Mouse (Mus musculus): ENCODE data around the gene Zfp870. TPM values are rescaled to one million over a fixed set of nuclear protein-coding genes. Genes with fewer than 3 reads are reported as not detected.
A peak's percentile ranks its signal among the peaks of the same experiment; 100 is the strongest.

The Zfp870 gene
- 1.3 TPM in 1 of 2 replicates, not detected in the other for total RNA-seq (2015; ENCODE audit: low replicate concordance)
- total RNA-seq (2017; ENCODE audit: low replicate concordance): 0.17 and 1.1 TPM in 2 replicates

DNA sequence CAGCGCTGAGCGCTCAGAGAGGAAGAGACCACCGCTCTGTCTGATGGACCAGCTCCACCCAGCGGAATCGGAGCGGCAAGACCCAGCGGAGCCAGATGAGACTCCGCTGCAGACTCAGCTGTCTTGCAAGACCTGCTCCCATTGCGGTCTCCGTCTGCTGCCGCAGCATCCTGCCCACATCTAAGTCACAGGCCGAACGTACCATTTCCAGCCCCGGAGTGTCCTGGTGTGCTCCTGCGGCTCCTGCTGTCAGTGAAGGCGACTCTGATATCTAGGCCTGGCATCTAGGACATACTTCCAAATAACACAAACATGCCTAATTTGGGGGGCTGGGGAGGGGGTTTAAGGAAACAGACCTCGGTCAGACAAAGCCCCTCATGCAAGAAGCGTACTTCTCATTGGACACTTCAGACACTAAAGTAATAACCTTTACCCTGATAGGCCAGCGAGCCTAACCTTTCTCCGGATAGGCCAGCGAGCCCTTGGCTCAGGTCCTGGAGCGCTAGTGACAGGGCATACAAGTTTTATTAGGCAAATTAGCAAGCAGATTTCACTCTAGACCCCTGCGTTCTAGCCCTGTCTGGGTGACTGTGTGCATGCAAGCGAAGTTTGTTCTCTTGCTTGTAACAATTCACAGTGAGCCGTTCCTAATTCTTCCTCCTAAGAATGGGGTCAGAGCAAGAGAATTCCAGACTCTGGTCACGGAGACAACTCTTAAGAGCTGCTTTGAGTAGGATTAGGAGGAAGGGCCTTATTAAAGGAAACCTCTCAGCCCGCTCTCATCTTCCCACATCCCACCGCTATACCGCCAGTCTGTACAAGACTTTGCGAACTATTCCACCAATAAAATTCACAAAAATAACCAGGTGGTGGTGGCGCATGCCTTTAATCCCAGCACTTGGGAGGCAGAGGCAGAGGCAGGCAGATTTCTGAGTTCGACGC, at the start of gene Zfp870:
Gene Zfp870, minus strand, starts transcription at position 404 of the 942 bp plus-strand sequence.
- ATAC-seq (replicated peaks; ENCODE audit: low FRiP score, poor library complexity, severe bottlenecking): peak; percentile 93

DNA sequence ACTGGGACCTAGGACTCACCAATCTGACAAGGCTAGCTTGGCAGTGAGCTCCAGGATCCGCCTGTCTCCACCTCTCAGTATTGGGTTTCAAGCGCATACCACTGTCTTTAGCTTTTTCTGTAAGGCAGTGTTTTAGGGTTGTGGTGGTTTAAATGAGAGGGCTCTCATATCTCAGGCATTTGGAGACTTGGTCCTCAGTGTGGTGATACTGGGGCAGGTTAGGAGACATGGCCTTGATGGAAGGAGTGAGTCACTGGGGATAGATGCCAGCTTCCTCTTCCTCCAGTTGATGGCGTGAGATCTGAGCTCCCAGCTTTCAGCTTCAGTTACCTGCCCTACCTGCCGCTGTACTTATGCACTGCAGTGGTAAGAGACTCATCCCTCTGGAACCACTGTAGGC, 48.4 kb upstream of the Zfp870 start:
- ATAC-seq (replicated peaks; ENCODE audit: low FRiP score, poor library complexity, severe bottlenecking): no peak

DNA sequence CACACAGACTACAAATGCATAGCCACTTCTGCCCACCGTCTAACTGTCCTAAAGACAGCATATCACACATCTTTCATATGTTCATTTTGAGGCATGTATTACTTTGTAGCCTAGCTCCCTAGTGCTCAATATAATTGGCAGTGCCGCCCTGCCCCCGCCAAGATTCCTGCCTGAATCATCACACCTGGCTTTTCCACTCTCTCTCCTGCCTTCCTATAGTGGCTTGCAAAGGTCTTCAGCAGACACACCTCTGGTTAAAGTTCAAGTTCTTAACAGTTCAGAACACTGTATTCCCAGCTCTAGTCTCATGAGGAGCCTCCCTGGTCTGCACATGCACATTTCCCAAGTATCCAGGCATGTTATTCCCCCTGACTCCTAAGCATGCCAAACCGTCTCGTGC, 36.4 kb upstream of the Zfp870 start:
- ATAC-seq (replicated peaks; ENCODE audit: low FRiP score, poor library complexity, severe bottlenecking): no peak

DNA sequence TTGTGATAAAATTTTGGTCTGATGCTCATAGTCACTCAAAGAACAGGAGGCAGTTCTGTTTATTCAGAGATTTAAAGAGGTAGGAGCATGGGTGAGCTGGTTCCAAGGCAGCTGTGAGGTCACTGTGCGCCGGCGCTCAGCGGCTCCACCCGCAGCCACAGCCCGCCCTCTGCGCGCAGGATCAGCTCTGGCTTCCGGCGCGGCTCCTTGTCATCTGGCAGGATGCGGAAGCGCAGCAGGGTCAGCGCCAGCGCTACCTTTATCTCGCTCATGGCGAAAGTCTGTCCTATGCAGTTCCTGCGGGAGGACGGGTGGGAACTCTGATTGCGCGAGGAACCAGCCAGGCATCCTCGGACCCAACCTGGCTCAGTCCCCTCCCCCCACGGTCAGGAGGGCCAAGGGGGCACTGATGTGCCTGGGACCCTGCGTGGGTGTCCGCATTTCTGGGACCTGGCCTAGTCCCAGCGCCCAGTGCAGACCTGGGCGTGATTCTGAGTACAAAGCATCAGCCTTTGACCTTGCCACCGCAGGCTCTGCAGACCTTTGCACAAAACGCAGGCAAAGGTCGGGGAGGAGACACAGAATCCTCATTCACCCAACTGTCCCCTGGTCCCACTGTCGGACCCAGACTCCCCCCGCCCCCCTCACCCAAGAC, 33.3 kb upstream of the Zfp870 start:
- no peak for ATAC-seq (replicated peaks; ENCODE audit: low FRiP score, poor library complexity, severe bottlenecking)

DNA sequence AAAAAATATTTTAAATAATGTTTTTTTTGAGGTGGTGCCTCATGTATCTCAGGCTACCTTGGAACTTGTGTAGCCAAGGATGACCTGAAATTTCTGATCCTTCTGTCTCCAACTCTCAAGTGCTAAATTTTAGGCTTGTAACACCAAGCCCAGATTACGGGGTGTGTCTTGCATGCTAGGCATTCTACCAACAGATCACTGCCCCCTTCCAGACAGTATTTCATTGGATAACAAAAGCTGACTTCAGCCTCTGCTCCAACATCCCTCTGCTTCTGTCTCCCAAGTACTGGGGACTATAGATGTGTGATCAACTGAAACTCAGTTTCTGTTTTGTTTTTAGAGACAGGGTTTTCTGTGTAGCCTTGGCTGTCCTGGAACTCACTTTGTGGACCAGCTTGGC, 32.2 kb upstream of the Zfp870 start:
- no peak for ATAC-seq (replicated peaks; ENCODE audit: low FRiP score, poor library complexity, severe bottlenecking)

DNA sequence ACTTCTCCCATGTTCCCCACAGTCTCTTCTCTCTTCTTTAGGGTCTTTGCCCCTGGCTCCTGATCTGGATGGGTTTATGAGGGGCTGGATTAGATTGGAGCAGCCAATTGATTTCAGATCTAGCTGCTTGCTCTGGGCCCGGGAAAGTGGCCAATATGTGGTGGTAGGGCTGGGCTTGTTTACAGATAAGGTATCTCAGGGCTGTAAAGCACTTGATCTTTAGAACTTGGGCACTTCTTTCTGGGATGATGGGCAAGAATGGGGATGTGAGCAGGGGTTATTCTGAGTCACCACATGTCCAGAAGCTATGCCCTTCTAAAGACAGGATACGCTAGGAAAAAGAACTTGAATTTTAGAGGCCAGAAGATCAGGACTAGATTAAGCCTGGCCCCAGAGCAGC, 27.7 kb upstream of the Zfp870 start:
- no peak for ATAC-seq (replicated peaks; ENCODE audit: low FRiP score, poor library complexity, severe bottlenecking)

DNA sequence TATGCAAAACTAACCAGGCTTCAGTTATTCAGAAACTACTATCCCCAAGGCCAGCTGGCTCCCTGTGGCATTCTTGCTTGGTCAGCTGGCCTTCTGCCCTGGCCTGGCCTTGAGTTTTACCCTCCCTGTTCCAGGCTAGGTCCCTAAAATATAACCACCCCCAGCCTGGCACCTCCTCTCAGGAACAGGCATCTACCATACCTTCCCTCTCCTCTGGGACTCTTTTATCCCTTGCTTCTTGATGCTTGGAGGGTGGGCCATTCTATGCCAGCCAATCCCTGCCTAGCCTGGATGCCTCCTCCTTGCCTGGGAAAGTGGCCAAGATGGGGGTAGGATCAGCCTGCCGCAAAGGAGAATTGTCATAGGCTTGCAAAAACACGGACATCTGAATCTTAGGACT, 25.7 kb upstream of the Zfp870 start, which contains the start of gene Cyp4f14:
Gene Cyp4f14, minus strand, starts transcription at position 212 of the 400 bp plus-strand sequence.
- ATAC-seq (replicated peaks; ENCODE audit: low FRiP score, poor library complexity, severe bottlenecking): no peak

DNA sequence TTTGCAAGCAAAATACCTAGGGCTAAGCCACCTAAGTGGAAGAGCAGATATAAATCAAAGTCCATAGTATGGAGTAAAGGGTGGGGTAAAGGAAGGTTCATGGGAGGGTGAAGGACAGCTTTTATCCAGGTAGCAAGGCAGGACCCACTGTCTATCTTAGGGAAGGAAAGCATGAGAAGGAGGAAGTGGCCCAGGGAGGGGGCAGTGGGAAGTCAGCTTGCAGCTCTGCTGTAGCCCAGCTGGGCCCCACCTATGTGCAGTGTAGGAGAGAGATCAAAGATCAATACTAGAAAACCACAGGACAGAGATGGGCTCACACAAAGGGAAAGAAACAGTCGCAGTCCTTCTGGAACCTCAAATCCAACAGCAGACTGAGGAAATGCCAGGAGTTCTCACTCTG, 24.6 kb upstream of the Zfp870 start:
- no peak for ATAC-seq (replicated peaks; ENCODE audit: low FRiP score, poor library complexity, severe bottlenecking)

DNA sequence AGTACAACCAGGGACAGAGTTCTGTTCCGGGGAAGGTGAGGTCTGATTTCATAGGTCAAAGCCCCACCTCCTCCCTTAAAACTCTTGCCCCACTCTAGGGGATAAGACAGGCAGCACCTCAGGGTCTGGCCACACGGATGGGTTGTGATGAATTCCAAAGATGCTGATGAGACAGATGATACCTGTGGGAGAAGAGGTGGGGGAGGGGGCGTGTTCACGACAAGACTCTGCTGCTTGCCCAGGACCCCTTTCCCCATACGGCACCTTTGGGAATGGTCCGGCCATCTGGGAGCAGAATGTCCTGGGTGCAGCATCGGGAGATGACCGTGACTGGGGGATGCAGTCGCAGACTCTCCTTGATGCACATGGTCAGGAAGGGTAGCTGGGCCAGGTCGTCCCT, 14.7 kb upstream of the Zfp870 start:
- no peak for ATAC-seq (replicated peaks; ENCODE audit: low FRiP score, poor library complexity, severe bottlenecking)

DNA sequence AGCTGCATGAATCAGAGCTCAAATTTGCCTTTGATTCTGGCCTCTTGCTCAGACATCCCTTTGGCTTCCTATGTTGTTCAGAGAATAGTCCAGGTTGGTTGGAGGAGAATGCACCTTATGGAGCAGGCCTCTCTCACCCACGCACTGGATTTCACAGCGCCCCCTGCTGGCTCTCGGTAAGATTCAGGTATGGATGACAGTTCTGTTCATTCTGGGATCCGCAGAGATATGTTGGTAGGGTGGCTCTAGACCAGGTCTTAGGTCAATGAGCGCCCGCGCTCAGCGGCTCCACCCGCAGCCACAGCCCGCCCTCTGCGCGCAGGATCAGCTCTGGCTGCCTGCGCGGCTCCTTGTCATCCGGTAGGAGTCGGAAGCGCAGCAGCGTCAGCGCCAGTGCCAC, 13.8 kb upstream of the Zfp870 start:
- no peak for ATAC-seq (replicated peaks; ENCODE audit: low FRiP score, poor library complexity, severe bottlenecking)

DNA sequence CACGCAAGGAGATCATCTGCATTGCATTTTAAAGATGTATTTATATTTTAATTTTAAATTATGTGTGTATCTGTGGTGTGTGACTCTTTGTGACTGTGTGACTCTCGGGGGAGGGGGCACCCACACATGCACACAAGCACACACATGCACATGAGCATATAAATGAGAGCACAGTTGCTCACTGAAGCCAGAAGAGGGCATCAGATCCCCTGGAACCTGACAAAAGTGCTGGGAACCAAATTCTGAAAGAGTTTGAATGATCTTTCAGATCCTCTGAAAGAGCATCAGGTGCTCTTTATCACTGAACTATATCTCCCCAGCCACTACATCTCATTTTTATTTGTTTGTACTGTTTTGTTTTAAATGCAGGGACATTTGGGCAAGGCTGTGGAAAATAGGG, 13.0 kb upstream of the Zfp870 start:
- ATAC-seq (replicated peaks; ENCODE audit: low FRiP score, poor library complexity, severe bottlenecking): no peak

DNA sequence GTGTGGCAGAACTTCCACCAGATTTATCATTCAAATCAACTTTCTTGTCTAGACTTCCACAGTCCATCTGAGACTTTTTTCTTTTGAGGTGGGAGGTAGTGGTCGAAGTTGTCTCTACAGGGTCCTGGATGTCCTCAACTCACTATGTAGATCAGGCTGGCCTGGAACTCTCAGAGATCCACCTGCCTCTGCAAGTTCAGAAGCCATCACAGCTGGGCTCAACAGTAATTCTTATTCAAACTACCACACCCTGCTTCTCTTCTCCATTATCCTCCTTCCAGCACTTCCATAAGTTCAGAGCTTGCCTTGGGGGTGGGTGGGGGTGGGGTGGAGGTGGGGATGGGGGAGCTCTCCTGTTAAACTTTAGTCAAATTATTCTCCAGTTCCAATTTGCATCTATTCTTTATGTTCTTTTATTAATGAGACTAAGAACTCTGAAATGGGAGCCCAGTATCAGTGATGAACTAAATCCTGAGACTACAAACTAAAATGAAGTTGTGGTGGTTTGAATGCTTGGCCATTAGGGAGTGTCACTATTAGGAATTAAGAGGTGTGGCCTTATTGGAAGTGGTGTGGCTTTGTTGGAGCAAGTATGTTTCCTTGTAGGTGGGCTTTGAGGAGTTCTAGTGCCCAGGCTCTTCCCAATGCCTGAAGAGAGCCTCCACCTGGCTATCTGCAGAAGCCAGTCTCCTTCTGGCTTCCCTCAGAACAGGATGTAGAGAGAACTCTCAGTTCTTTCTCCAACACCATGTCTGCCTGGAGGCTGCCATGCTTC, 10.5 kb upstream of the Zfp870 start:
- ATAC-seq (replicated peaks; ENCODE audit: low FRiP score, poor library complexity, severe bottlenecking): no peak

DNA sequence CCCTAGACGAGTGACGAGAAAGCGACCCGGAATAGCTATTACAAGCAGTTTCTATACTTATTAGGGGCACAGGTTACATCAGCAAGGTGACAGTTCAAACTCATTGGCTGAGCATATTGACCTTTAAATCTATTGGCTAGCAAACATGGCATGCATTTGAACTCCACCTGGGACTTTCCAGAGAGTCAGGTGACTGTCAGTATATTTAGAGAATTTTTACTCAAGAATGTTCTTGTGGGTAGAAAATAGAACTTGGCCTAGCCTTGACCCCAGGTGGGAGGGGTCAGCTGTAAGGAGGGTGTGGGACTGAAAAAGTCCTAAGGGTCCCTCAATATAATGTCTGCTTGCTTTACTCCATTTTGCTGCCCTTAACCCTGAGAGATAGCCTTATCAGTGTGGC, 4.0 kb upstream of the Zfp870 start:
- no peak for ATAC-seq (replicated peaks; ENCODE audit: low FRiP score, poor library complexity, severe bottlenecking)

DNA sequence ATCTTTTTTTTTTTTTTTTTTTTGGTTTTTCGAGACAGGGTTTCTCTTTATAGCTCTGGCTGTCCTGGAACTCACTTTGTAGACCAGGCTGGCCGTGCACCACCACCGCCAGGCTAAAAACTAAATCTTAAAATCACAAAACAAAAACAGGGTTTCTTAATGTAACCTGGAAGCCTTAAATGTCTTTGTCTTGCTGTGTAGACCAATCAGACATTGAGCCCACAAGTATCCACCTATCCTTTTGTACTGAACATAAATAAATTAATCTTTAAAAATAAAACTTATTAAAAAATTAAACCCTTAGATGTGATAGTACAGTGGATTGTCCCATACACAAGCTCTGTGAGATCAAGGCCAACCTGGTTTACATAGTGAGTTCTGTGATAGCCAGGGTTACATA, 2.5 kb upstream of the Zfp870 start:
- no peak for ATAC-seq (replicated peaks; ENCODE audit: low FRiP score, poor library complexity, severe bottlenecking)

DNA sequence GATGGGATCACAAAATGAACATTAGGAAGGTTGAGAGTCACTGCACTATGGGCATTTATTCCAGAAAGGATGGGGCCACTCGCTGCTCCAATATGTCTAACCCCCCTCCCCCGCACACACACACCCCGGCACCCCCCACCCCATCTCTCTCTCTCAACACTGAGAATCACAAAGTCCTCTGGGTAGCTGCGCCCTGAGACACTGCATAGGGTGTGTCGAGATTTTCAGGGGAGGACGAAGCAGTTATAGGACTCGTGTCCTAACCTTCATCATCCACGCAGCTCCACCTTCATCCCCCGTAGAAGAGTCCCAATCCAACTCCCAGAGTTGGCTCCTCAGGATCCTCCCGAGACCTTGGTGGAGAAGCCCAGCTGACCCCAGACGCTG, 597 bp downstream of the Zfp870 start:
- ATAC-seq (replicated peaks; ENCODE audit: low FRiP score, poor library complexity, severe bottlenecking): 0 out of 2 replicates have a peak, but pooled peaks have one; percentile 31

DNA sequence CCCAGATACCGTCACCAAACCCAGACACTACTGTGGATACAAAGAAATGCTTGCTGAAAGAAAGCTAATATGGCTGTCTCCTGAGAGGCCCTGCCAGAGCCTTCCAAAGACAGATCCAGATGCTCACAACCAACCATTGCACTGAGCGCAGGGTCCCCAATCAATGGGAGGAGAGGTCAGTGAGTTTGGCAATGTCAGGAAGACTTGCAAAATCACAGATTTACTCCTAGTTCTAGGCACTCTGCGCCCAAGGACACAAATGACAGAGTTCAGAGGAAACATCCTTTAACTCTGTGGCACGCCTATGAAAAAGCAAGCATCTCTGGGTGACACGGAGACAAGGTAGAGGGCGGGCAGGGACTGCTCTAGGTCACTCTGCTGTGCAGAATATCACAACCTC, 1.8 kb downstream of the Zfp870 start:
- ATAC-seq (replicated peaks; ENCODE audit: low FRiP score, poor library complexity, severe bottlenecking): no peak

DNA sequence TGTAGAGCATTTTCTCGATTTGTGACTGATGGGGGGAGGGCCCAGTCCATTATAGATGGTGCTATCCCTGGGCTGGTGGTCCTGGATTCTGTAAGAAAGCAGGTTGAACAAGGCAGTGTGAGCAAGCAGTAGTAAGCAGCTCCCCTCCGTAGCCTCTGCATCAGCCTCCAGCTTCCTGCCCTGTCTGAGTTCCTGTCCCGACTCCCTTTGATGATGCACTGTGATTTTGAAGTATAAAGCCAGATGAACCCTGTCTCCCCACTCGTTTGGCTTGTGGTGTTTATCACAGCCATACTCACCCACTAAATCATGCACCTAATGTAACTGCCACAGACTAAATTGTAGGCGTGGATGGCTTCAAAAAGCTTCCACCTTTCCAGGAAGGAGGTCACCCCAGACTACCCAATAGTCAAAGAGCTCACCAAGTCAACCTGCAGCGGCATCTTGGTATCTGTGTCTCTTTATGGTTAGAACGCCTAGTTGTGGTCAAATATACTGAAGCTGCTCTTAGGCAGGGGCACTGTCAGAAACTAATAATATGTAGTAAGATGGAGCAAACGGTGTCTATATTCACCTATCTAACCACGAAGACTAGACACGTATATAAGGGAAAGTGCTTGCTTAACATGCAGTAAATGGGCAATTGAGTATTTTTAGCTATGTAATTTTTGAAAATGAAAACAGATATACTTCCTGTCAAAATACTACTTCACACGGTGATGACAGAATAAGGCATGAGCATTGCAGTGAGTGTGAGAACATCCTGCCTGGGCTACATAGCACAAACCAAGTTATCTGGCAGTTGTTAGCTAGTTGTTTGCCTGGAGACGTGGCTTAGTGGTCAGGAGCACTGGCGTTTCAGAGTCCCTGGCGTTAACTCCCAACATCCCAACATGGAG, 10.9 kb downstream of the Zfp870 start:
- ATAC-seq (replicated peaks; ENCODE audit: low FRiP score, poor library complexity, severe bottlenecking): no peak

DNA sequence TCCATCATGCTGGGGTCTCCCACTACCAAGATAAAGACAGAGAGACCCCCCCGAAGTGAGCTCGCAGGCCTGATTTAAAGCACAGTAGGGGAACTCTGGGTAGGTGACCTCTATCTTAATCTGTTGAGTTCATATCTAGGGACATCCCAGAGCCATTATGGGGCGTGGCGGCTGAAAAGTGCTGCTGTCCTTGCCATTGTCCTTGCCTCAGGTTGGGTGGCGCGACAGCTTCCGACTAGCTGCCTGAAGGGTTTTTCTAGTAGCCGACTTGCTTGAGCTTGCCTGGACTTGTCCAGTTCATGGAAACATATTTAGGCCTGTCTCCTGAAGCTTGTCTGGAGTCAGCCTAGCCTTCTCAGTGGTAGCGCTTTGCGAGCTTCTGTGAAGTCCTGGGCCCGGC, 12.7 kb downstream of the Zfp870 start:
- no peak for ATAC-seq (replicated peaks; ENCODE audit: low FRiP score, poor library complexity, severe bottlenecking)

DNA sequence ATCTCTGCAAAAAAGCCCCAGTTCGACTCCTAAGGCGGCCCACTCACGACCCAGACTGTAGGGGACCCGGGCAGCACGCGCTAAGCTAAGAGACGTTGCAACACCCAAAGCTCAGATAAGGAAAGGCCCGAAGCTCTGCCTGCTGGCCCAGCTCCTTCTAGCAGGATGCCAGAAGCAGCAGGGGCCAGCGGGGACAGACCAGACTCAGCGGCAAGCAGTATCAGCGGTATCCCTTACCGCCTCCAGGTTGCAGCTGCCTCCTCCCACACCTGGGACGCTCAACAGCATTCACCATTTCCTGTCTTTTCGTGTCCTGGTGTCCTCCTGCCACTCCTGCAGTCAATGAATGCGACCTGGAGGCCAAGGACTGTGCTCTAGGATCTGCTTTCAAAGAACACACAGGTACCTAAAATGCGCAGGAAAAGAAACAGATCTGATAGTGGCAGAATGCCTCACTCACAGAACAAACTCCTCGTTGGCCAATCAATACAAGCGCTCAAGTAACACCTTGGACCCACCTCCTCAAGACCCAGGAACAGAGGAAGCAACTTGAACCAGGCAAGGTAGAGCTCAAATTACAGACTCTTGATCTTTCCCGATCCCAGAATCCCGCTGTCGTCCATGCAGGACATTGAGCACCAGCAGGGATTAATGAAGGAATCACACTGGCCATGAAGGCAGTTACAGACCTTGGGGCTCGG, 13.8 kb downstream of the Zfp870 start:
- ATAC-seq (replicated peaks; ENCODE audit: low FRiP score, poor library complexity, severe bottlenecking): no peak

Data from erythroblast, adult 5-6 weeks (primary cell).